Mouse (Mus musculus) cerebellum, postnatal 25 days (tissue): ENCODE measurements around the gene Chrna9.

Experiments used
- DNase-seq, 2 experiments: peaks; one replicate each; pipeline ENCODE4 v3.0.0; 2021; ENCODE audit warnings: mixed read lengths in 2 of 2

Gene Chrna9

DNA sequence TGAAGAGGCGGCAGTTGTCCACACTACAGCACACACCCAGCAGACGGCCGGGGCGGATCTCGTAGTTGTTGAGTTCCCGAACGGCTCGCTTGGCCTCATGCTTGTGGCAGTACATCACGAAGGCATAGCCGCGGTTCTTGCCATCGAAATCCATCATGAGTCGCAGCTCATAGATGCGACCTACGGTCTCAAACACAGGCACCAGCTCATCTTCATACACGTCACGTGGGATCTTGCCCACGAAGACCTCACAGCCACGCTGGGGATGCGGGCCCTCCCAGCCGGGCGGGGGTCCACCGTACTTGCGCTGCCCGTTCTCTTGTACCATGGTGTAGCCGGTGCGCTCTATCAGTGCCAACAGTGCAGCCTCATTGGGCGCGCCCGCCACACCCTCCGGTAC, 92.1 kb downstream of the Chrna9 start:
- no peak for DNase-seq
